Mouse (Mus musculus) myocyte (in vitro differentiated cells): Measurements from ENCODE around the gene Shoc2.

Experiments
- CEBPB ChIP-seq: IDR thresholded peaks from 2 replicates; pipeline ENCODE4 v1.6.1; 2011; ENCODE audit warnings: mild to moderate bottlenecking, moderate library complexity; ENCODE audit not compliant: poor library complexity, insufficient read depth, severe bottlenecking
- E2F4 ChIP-seq: IDR thresholded peaks from one replicate; pipeline ENCODE4 v1.6.1; 2011; ENCODE audit warnings: mild to moderate bottlenecking, control low read depth, moderate library complexity; ENCODE audit not compliant: insufficient read depth
- MAX ChIP-seq: IDR thresholded peaks from one replicate; pipeline ENCODE4 v1.6.1; 2011; ENCODE audit warnings: low read depth, mild to moderate bottlenecking, control low read depth
- POLR2A ChIP-seq: IDR thresholded peaks from one replicate; pipeline ENCODE4 v1.6.1; 2011; ENCODE audit warnings: low read depth, mild to moderate bottlenecking, control low read depth, moderate library complexity; ENCODE audit not compliant: insufficient read length
- REST ChIP-seq: IDR thresholded peaks from one replicate; pipeline ENCODE4 v1.6.1; 2011; ENCODE audit warnings: mild to moderate bottlenecking, control low read depth, moderate library complexity; ENCODE audit not compliant: insufficient read depth, insufficient read length
- SRF ChIP-seq: IDR thresholded peaks from one replicate; pipeline ENCODE4 v1.6.1; 2011; ENCODE audit warnings: low read depth; ENCODE audit not compliant: control insufficient read depth, insufficient read length
- TCF12 ChIP-seq: IDR thresholded peaks from one replicate; pipeline ENCODE4 v1.6.1; 2011; ENCODE audit warnings: mild to moderate bottlenecking, control low read depth; ENCODE audit not compliant: poor library complexity, insufficient read depth, severe bottlenecking
- TCF3 ChIP-seq: IDR thresholded peaks from one replicate; pipeline ENCODE4 v1.6.1; 2011; ENCODE audit warnings: low read depth, control low read depth; ENCODE audit not compliant: insufficient read length
- USF1 ChIP-seq: IDR thresholded peaks from one replicate; pipeline ENCODE4 v1.6.1; 2011; ENCODE audit warnings: low read depth, mild to moderate bottlenecking, control low read depth, moderate library complexity

- TF ChIP-seq SRF: no peak
- no peak for TF ChIP-seq REST
- no peak for TF ChIP-seq MAX
- no peak for TF ChIP-seq POLR2A
- TF ChIP-seq CEBPB: peak; percentile 77
- TF ChIP-seq TCF12: no peak
- no peak for TF ChIP-seq E2F4
- no peak for TF ChIP-seq USF1
- no peak for TF ChIP-seq TCF3
Observed at GRCm38 (mm10) chr19:53894538-53895121, 49.5 kb upstream of the Shoc2 start.
